Mouse (Mus musculus) heart, postnatal 14 days (tissue): ENCODE measurements at regions not wholly inside any gene's neighbourhood (a gene's known extent, or its start where the extent isn't known, plus 50 kb on each side); places are given as distances from the start of the nearest gene placed in this dataset.
A peak's percentile ranks its signal among the peaks of the same experiment; 100 is the strongest.
"Not testable (repeated sequence)": the region's sequence is repeated elsewhere in the genome, so short reads cannot be mapped to it uniquely, and the experiment has no call there.

ENCODE experiments used
- DNase-seq, 2 experiments: peaks; one replicate each; pipeline ENCODE4 v3.0.0; 2021 to 2022
- intact Hi-C: fragments of 180-260 bp; cut with DNase I; formaldehyde crosslinking; loops from one replicate; pipeline ENCODE4 v1.15.1; 2025

- DNase-seq, intact Hi-C loops: not testable (repeated sequence)
Measured at GRCm38 (mm10) chr6:64948839-64949238, 93.5 kb upstream of the Smarcad1 start.

DNA sequence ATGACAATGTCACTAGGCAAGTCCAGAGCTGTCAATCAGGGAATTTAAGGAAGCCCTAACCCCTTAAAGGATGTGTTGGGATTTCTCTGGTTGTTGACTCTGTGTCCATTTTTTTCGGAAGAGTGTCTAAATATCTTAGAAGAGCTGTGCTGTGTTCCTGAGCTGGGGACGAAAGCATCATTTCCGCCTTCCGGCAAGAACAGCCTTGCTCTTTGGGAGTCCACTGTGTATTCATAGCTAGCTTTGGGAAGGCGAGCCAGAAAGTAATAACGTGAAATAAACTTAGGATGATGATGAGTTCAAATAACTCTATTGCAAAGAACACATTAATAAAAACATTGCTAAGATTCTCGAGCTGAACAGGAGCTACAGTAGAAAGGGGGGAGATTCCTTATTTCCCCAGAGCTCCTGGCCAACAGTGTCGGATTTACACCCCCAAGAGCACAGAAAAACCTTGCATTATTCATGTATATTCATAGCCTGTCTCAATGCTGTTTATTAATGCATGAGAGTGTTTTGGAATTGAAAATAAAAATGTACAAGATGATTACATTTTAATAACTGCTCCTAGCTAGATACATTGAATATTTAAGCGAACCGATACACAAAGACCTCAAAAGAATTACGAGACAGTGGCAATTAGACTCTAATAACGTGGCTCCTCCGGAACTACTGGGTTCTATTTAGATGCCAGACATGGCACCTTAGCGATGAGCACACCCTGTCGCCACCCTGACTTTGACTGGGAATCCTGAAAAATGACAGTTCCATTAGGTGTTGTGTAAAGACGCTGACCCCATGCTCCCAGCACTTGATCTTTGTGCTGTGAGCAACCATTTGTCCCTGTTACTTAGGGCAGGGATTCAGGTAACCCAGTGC is 80.5 kb upstream of the Smarcad1 start:
- DNase-seq, result no peak
- intact Hi-C loops, result no loop called here

DNA sequence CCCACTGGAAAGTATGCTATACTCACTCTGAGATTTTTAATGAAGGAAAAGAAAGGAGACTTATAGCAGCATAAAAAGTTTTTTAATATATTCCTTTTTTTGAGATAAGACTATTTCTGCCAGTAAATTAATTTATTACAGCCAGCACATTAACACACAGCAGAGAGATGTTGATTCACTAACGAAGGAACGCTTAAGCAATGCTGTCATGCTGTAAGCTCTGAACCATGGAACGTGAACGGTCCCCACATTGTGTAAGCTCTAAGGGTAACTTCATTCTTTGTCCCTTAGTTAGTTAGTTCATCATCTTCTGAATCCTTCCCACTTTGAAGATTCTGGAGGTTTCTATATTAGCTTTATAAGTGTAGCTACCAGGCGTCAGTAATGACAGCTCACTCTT is 79.8 kb upstream of the Smarcad1 start:
- intact Hi-C loops, result no loop called here
- no peak for DNase-seq

GRCm38 (mm10) chr6:64964664-64965063 is 77.7 kb upstream of the Smarcad1 start:
- no peak for DNase-seq
- intact Hi-C loops, result no loop called here

GRCm38 (mm10) chr6:64965203-64965602 is 77.2 kb upstream of the Smarcad1 start:
- no peak for DNase-seq
- intact Hi-C loops, result no loop called here

GRCm38 (mm10) chr6:64970158-64970557 is 72.2 kb upstream of the Smarcad1 start:
- DNase-seq, result no peak
- intact Hi-C loops, result no loop called here

DNA sequence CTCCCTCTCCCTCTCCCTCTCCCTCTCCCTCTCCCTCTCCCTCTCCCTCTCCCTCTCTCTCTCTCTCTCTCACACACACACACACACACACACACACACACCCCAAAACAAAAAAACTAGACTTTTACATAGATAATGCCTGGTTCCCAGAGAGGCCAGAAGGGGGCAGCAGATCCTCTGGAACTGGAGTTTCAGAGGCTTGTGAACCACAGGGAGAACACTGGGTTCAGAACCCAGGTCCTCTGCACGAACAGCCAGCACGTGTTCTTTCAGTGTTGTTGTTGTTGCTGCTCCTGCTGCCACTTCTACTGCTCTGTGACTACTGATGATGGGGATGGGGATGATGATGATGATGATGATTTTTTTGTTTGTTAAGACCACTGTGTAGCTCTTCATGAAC is 68.4 kb upstream of the Smarcad1 start:
- peak in 1 of 2 experiments; percentile 12 for DNase-seq
- intact Hi-C loops, result no loop called here

DNA sequence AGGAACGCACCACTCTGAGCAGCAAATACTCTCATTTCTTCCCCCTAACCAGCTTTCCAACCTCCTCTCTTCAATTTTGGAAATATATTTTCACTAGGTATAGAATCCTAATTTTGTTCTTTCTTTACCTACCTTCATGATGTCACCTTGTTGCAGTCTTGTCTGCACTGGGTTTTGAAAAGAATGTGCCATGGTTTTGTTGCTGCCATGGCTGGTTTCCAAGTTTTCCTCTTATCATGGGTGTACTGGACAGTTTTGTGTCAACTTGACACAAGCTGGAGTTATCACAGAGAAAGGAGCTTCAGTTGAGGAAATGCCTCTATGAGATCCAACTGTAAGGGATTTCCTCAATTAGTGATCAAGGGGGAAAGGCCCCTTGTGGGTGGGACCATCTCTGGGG is 67.9 kb upstream of the Smarcad1 start:
- intact Hi-C loops, DNase-seq: not testable (repeated sequence)

DNA sequence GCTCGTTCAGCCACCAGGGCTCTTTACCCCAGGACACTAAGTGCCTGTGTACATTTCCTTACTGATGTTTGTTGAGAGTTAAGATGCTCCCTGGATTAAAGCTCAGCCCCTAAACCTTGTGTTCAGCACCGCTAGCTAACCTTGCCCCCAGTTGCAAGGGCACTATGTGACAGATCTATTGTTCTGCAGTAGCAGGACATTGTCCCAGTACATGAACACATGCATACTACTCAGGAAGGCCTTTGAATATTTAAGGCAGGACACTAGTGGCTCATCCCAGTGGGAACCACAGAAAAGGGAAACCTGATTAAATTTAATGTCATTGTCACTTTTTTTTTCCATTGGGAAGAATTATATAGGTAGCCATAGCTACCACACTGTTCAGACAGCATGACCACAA is 60.3 kb upstream of the Smarcad1 start:
- intact Hi-C loops, result no loop called here
- DNase-seq, result no peak
